Mouse (Mus musculus) cerebellum, adult 2 months (tissue): ENCODE data around the gene Lgals2. TPM values are rescaled to one million over a fixed set of nuclear protein-coding genes. Genes with fewer than 3 reads are reported as not detected.
A peak's percentile ranks its signal among the peaks of the same experiment; 100 is the strongest.

Experiments used
- DNase-seq, 2 experiments: peaks; one replicate each; pipeline ENCODE4 v3.0.0; 2021
- H3K27ac ChIP-seq: fragments of 200-500 bp; 2 replicates; pipeline ENCODE4 v1.5.1; 2012; ENCODE audit warnings: low read length, control low read depth, inconsistent platforms; ENCODE audit not compliant: insufficient read depth
- H3K27me3 ChIP-seq: fragments of 200-500 bp; 2 replicates; pipeline ENCODE4 v1.6.1; 2012; ENCODE audit warnings: inconsistent platforms, mild to moderate bottlenecking, low read length, moderate library complexity; ENCODE audit not compliant: control insufficient read depth, insufficient read depth
- H3K4me1 ChIP-seq: fragments of 200-500 bp; 2 replicates; pipeline ENCODE4 v1.6.1; 2011; ENCODE audit warnings: low read length; ENCODE audit not compliant: control insufficient read depth, insufficient read depth
- H3K4me3 ChIP-seq: fragments of 200-500 bp; replicated peaks from 2 replicates; pipeline ENCODE3; 2011; ENCODE audit warnings: mild to moderate bottlenecking, low read depth, low read length, control low read depth; ENCODE audit not compliant: insufficient read depth
- CTCF ChIP-seq: fragments of 200-500 bp; IDR thresholded peaks from 2 replicates; pipeline ENCODE4 v1.5.1; 2011; ENCODE audit warnings: low read depth, mild to moderate bottlenecking, control low read depth, low read length, moderate library complexity, borderline replicate concordance; ENCODE audit not compliant: insufficient read depth
- POLR2A ChIP-seq: fragments of 200-500 bp; IDR thresholded peaks from 2 replicates; pipeline ENCODE4 v1.6.1; 2011; ENCODE audit warnings: low read length, control low read depth, borderline replicate concordance; ENCODE audit not compliant: insufficient read depth
- WGBS: fragments of 180-500 bp; shearing (Covaris S2); methylation state at CpG from one replicate; pipeline ENCODE4 v1.1.7; 2018; 5-methylcytosine and 5-hydroxymethylcytosine counted together
- polyA plus RNA-seq: library from polyadenylated mRNA; depleted of rRNA; stranded (reverse); fragments of >200 nt; gene quantifications from 2 replicates; pipeline ENCODE4 v1.2.3, GENCODE M21; 2012

The Lgals2 gene
- polyA plus RNA-seq, 1 experiment: 0.87 TPM

DNA sequence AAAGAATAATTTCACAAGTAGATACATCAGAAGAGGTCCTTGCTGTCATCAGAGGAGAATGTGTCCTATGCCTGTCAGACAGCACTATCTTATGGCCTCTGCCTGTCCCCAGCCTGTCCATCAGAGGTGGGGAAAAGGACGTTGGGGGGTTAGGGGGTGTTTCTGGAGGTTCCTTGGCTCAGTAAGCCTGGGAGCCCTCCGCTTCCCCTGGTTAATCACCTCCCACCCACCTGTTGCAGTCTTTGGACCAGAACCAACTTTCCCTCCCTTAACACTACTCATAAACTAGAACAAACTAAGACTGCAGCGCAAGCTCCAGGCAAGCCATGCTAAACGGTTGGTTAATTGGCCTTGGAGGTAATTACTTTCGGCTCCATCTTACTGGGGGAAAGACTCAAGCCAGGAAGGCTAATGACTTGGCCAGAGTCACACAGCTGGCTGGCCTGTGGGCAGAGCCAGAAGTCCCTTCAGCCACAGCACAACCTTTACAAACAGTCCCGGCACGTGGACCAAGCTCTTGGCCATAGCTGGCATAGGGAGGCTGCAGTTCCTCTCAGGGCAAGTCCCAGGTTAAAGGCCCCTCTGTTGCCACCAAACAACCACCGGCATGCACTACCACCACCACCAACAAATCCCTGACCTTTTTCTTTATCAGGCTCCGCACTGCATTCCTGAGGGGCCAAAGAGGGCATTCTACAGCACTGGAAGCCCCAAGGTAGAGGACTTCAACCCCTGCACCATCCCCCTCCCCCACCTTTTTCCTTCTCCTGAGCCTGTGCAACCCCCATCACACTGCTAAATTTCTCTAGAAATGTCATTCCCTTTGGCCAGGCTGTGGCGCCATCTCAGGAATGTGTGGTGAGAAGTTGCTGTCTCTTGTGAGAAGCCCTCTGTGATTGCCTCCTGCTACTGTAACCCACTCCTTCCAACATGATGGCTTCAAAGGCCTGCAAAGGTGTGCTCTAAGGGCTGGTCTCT, 24.3 kb downstream of the Lgals2 start:
- Histone ChIP-seq H3K27me3 (no peaks in the 10 kb centered on the region), H3K4me1 (peaks cover 14% of the 10 kb centered on the region), H3K27ac (no peak overlapping the region), H3K4me3 (no peak overlapping the region)
- no peak for DNase-seq
- TF ChIP-seq CTCF (no peak), POLR2A (no peak)
- 71% methylated on average over 10 of the region's 10 CpGs for WGBS

DNA sequence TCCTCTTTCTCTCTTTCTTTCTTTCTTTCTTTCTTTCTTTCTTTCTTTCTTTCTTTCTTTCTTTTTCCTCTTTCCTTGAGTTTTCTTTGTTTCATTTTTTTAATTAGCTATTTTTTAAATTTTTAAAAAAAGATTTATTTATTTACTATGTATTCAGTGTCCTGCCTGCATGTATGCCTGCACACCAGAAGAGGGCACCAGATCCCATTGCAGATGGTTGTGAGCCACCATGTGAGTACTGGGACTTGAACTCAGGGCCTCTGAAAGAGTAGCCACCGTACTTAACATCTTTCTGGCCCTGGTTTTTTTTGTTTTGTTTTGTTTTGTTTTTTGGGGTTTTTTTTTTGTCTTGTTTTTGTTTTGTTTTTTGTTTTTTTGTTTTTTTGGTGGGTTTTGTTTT, 25.7 kb downstream of the Lgals2 start:
- no peak for TF ChIP-seq POLR2A
- TF ChIP-seq CTCF: no peak
- no peaks in the 10 kb centered on the region for H3K27me3 ChIP-seq
- no peak overlapping the region for H3K27ac ChIP-seq
- WGBS: 97% methylated on average over 1 of the region's 1 CpGs
- H3K4me3 ChIP-seq: no peak overlapping the region
- DNase-seq: no peak
- peaks cover 6% of the 10 kb centered on the region for H3K4me1 ChIP-seq

DNA sequence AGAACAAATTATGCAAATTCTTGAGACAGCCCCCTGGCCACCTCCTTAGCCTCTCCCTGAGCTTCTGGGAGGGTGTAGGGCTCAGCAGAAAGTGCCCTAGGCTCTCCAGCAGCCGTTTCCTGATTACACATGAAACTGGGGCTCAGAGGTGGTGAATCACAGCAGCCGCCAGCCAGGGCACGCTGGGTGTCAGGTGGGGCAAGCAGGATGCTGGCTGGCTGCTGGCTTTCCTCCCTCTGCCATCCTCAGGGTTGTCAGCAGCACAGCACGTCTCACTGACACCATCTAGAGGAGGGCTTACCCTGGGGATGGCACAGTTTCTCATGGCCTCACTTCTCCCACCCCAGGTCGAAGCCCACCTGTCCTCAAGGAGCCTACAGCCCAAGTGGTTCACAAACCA, 27.0 kb downstream of the Lgals2 start:
- TF ChIP-seq POLR2A: no peak
- no peak for TF ChIP-seq CTCF
- H3K27ac ChIP-seq: no peak overlapping the region
- H3K4me3 ChIP-seq: no peak overlapping the region
- peaks cover 5% of the 10 kb centered on the region for H3K4me1 ChIP-seq
- no peak for DNase-seq
- no peaks in the 10 kb centered on the region for H3K27me3 ChIP-seq
- 34% methylated on average over 5 of the region's 5 CpGs for WGBS

DNA sequence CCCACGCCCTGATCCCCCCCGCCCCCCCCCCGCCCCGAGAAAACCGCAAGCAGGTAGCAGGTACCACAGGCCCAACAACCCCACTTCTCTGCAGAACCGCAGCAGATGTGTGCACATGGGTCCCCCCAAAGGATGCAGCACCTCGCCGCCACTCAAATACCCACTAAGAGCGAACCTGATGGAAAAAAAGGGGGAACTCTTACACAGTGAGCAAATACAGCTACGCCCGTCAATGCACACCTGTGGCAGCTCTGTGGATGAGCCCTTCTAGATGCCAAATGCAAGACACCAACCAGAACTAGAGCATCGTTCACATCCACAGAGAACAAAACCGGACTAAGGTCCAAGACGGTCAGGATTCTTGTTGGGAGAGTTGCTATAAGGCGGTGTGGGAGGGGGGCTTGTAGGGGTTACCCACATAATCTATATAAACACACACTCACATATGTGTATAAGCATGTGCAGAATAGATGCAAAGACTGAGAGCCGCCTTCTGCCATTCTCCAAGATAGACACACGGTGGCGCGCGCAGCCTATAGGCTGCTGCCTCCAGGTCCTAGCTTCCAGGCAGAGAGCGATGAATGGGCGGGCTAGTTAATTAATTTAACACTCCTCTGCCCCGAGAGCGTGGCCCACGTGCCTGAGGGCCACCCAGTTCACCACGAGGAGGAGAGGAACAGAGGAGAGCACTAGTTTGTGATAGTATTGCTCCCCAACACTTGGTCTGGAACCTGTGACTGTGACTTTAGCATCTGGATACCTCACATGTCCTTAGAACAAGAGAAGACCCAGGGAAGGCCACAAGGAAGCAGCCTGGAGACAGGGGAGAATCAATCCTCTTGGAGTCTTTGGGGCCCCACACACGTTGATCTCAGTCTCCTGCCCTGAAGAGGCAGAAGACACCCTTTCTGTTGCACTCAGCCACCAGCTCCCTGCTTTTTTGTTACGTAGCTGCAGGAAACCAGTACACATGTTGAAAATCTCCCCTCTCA, 28.8 kb downstream of the Lgals2 start:
- no peak overlapping the region for H3K27ac ChIP-seq
- no peak overlapping the region for H3K4me3 ChIP-seq
- TF ChIP-seq CTCF (peak; percentile 94), POLR2A (no peak)
- 20% methylated on average over 28 of the region's 28 CpGs for WGBS
- peak; percentile 68 to 71 for DNase-seq
- no peaks in the 10 kb centered on the region for H3K4me1 ChIP-seq
- H3K27me3 ChIP-seq: no peaks in the 10 kb centered on the region

DNA sequence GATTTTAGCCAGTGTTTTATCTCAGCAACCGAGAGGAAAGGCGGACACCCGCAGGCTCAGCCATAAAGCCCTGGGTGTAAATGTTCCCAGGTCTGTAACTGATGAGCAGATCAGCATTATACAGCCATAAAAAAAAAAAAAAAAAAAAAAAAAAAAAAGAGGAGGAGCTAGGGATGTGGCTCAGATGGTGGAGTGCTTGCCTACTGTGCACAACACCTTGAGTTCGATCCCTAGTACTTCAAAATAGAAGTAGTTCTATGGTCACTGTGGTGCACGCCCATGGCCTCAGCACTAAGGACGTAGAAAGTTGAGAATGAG, 39.3 kb downstream of the Lgals2 start:
- no peak for TF ChIP-seq CTCF
- TF ChIP-seq POLR2A: no peak
- no peaks in the 10 kb centered on the region for H3K4me1 ChIP-seq
- H3K27me3 ChIP-seq: no peaks in the 10 kb centered on the region; the same call in 1 of the 2 replicates
- no peak overlapping the region for H3K27ac ChIP-seq
- no peak for DNase-seq
- WGBS: 85% methylated on average over 6 of the region's 6 CpGs
- H3K4me3 ChIP-seq: no peak overlapping the region

DNA sequence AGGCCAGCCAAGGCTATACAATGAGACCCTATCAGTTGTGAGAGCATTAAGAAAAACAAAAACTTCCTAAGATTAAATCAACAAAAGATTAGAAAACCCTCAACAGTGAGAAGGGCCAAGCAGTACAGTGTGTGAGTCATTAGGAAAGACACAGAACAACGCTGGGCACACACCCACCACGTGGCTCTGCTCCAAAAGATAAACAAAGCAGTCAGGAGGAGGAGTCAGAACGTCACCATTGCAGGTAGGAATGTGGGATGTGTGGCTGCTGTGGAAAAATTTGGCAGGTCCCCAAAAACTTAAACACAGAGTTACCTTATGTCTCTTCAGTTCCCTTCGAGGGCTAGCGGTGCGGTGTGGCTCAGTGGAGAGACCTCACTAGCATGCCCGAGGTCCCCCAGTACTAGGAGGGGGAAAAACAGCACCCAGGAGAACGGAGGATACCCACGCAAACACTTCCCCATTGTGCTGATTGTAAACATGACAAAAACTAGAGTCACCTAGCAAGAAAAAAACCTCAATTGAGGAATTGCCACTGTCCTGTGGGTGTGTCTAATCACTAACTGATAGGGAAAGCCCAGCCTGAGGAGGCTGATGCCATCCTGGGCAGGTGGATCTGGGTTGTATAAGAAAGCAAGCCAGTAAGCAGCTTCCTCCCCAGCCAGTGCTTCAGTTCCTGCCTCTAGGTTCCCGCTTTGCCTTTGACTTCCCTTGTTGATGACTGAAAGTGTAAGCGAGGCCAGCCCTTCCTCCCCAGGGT, 39.8 kb downstream of the Lgals2 start:
- no peak for DNase-seq
- TF ChIP-seq POLR2A: no peak
- no peak for TF ChIP-seq CTCF
- 67% methylated on average over 11 of the region's 11 CpGs for WGBS
- no peak overlapping the region for H3K27ac ChIP-seq
- no peak overlapping the region for H3K4me3 ChIP-seq
- H3K27me3 ChIP-seq: no peaks in the 10 kb centered on the region; the same call in 1 of the 2 replicates
- H3K4me1 ChIP-seq: no peaks in the 10 kb centered on the region

DNA sequence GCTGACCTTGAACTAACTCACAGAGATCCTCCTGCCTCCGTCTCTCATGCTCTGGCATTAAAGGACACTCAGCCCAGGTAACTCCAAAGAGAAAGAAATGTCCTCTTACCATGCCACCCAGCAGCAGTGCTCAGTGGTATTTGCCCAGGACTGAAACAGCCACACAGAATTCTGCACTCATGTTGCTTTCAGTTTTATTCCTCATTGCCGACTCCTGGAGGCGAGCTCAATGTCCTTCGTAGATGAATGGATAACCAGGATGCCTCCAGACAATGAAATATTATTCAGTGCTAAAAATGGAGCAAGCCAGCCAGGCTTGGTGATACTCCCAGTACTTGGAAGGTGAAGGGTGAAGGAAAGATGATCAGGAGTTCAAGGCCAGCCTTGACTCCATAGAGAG, 41.7 kb downstream of the Lgals2 start:
- H3K27me3 ChIP-seq: no peaks in the 10 kb centered on the region
- H3K4me1 ChIP-seq: no peaks in the 10 kb centered on the region
- TF ChIP-seq POLR2A: no peak
- TF ChIP-seq CTCF: no peak
- no peak for DNase-seq
- no peak overlapping the region for H3K4me3 ChIP-seq
- 82% methylated on average over 4 of the region's 4 CpGs for WGBS
- H3K27ac ChIP-seq: no peak overlapping the region
